Mouse (Mus musculus): ENCODE results near the gene Tchp. TPM values are rescaled to one million over a fixed set of nuclear protein-coding genes. Genes with fewer than 3 reads are reported as not detected.

Tchp gene
- polyA plus RNA-seq, 1 experiment from 2014 or later, result 10.9 TPM

GRCm38 (mm10) chr5:114747521-114747920 lies 40.0 kb downstream of the Tchp start:
- 91% methylated on average over 5 of the region's 5 CpGs for WGBS
- peaks cover 89% of the 10 kb centered on the region for H3K36me3 ChIP-seq (ENCODE audit: control insufficient read depth, insufficient read depth, low read length)

GRCm38 (mm10) chr5:114750325-114750724 lies 42.8 kb downstream of the Tchp start:
- no peak overlapping the region for H3K4me2 ChIP-seq (ENCODE audit: low read depth, low read length)
- H3K27ac ChIP-seq (replicated peaks; ENCODE audit: low read depth, low read length), result no peak overlapping the region
- no peak overlapping the region for H3K4me3 ChIP-seq (ENCODE audit: low read depth, low read length)
- DNase-seq (ENCODE audit: low spot score), result no peak
- ATAC-seq (ENCODE audit: low read depth), result no peak
- H3K9me3 ChIP-seq (ENCODE audit: control insufficient read depth, low read length), result no peaks in the 10 kb centered on the region
- 86% methylated on average over 10 of the region's 10 CpGs for WGBS
- no peaks in the 10 kb centered on the region for H3K27me3 ChIP-seq (replicated peaks; ENCODE audit: control insufficient read depth, insufficient read depth, low read length)
- H3K4me1 ChIP-seq (ENCODE audit: control insufficient read depth, insufficient read depth, low read length), result no peaks in the 10 kb centered on the region
- no peak overlapping the region for H3K9ac ChIP-seq (ENCODE audit: low read depth, low read length)
- peaks cover 88% of the 10 kb centered on the region for H3K36me3 ChIP-seq (ENCODE audit: control insufficient read depth, insufficient read depth, low read length)

More at GRCm38 (mm10) chr5:114747521-114747920, 40.0 kb downstream of the Tchp start:
- Histone ChIP-seq H3K4me1 (ENCODE audit: control insufficient read depth, insufficient read depth, low read length) (no peaks in the 10 kb centered on the region), H3K9ac (ENCODE audit: low read depth, low read length) (no peak overlapping the region), H3K4me3 (ENCODE audit: low read depth, low read length) (no peak overlapping the region), H3K27ac (replicated peaks; ENCODE audit: low read depth, low read length) (no peak overlapping the region), H3K27me3 (replicated peaks; ENCODE audit: control insufficient read depth, insufficient read depth, low read length) (no peaks in the 10 kb centered on the region), H3K9me3 (ENCODE audit: control insufficient read depth, low read length) (no peaks in the 10 kb centered on the region), H3K4me2 (ENCODE audit: low read depth, low read length) (no peak overlapping the region)
- no peak for ATAC-seq (ENCODE audit: low read depth)
- no peak for DNase-seq (ENCODE audit: low spot score)

- H3K27ac ChIP-seq (replicated peaks; ENCODE audit: low read depth, low read length), result no peak overlapping the region
- no peak for ATAC-seq (ENCODE audit: low read depth)
- H3K4me3 ChIP-seq (ENCODE audit: low read depth, low read length), result no peak overlapping the region
- DNase-seq (ENCODE audit: low spot score), result no peak
- peaks cover 91% of the 10 kb centered on the region for H3K36me3 ChIP-seq (ENCODE audit: control insufficient read depth, insufficient read depth, low read length)
- H3K4me1 ChIP-seq (ENCODE audit: control insufficient read depth, insufficient read depth, low read length), result no peaks in the 10 kb centered on the region
- WGBS, result 87% methylated on average over 10 of the region's 10 CpGs
- no peak overlapping the region for H3K9ac ChIP-seq (ENCODE audit: low read depth, low read length)
- no peak overlapping the region for H3K4me2 ChIP-seq (ENCODE audit: low read depth, low read length)
- no peaks in the 10 kb centered on the region for H3K27me3 ChIP-seq (replicated peaks; ENCODE audit: control insufficient read depth, insufficient read depth, low read length)
- no peaks in the 10 kb centered on the region for H3K9me3 ChIP-seq (ENCODE audit: control insufficient read depth, low read length)
These were observed 44.8 kb downstream of the Tchp start for GRCm38 (mm10) chr5:114752397-114752796.

- no peak overlapping the region for H3K9ac ChIP-seq (ENCODE audit: low read depth, low read length)
- no peak for DNase-seq (ENCODE audit: low spot score)
- H3K4me2 ChIP-seq (ENCODE audit: low read depth, low read length), result no peak overlapping the region
- H3K27ac ChIP-seq (replicated peaks; ENCODE audit: low read depth, low read length), result no peak overlapping the region
- no peaks in the 10 kb centered on the region for H3K27me3 ChIP-seq (replicated peaks; ENCODE audit: control insufficient read depth, insufficient read depth, low read length)
- ATAC-seq (ENCODE audit: low read depth), result no peak
- H3K9me3 ChIP-seq (ENCODE audit: control insufficient read depth, low read length), result no peaks in the 10 kb centered on the region
- WGBS, result 90% methylated on average over 12 of the region's 12 CpGs
- peaks cover 85% of the 10 kb centered on the region for H3K36me3 ChIP-seq (ENCODE audit: control insufficient read depth, insufficient read depth, low read length)
- no peak overlapping the region for H3K4me3 ChIP-seq (ENCODE audit: low read depth, low read length)
- no peaks in the 10 kb centered on the region for H3K4me1 ChIP-seq (ENCODE audit: control insufficient read depth, insufficient read depth, low read length)
These were observed 45.8 kb downstream of the Tchp start for GRCm38 (mm10) chr5:114753384-114753783.

GRCm38 (mm10) chr5:114759536-114760090 lies 52.1 kb downstream of the Tchp start:
- ATAC-seq (ENCODE audit: low read depth) (no peak), DNase-seq (ENCODE audit: low spot score) (no peak)
- Histone ChIP-seq H3K4me2 (ENCODE audit: low read depth, low read length) (no peak overlapping the region), H3K9me3 (ENCODE audit: control insufficient read depth, low read length) (no peaks in the 10 kb centered on the region), H3K36me3 (ENCODE audit: control insufficient read depth, insufficient read depth, low read length) (peaks cover 88% of the 10 kb centered on the region), H3K4me1 (ENCODE audit: control insufficient read depth, insufficient read depth, low read length) (no peaks in the 10 kb centered on the region), H3K4me3 (ENCODE audit: low read depth, low read length) (no peak overlapping the region), H3K27ac (replicated peaks; ENCODE audit: low read depth, low read length) (no peak overlapping the region), H3K9ac (ENCODE audit: low read depth, low read length) (no peak overlapping the region), H3K27me3 (replicated peaks; ENCODE audit: control insufficient read depth, insufficient read depth, low read length) (no peaks in the 10 kb centered on the region)
- WGBS, result 92% methylated on average over 5 of the region's 5 CpGs

GRCm38 (mm10) chr5:114761980-114762379 lies 54.4 kb downstream of the Tchp start:
- WGBS, result 82% methylated on average over 8 of the region's 8 CpGs
- DNase-seq (ENCODE audit: low spot score) (no peak), ATAC-seq (ENCODE audit: low read depth) (no peak)
- no peaks in the 10 kb centered on the region for H3K4me1 ChIP-seq (ENCODE audit: control insufficient read depth, insufficient read depth, low read length)
- no peaks in the 10 kb centered on the region for H3K27me3 ChIP-seq (replicated peaks; ENCODE audit: control insufficient read depth, insufficient read depth, low read length)
- no peak overlapping the region for H3K4me3 ChIP-seq (ENCODE audit: low read depth, low read length)
- no peak overlapping the region for H3K9ac ChIP-seq (ENCODE audit: low read depth, low read length)
- peaks cover 84% of the 10 kb centered on the region for H3K36me3 ChIP-seq (ENCODE audit: control insufficient read depth, insufficient read depth, low read length)
- no peak overlapping the region for H3K4me2 ChIP-seq (ENCODE audit: low read depth, low read length)
- no peak overlapping the region for H3K27ac ChIP-seq (replicated peaks; ENCODE audit: low read depth, low read length)
- no peaks in the 10 kb centered on the region for H3K9me3 ChIP-seq (ENCODE audit: control insufficient read depth, low read length)

- Histone ChIP-seq H3K9ac (ENCODE audit: low read depth, low read length) (no peak overlapping the region), H3K4me3 (ENCODE audit: low read depth, low read length) (no peak overlapping the region), H3K36me3 (ENCODE audit: control insufficient read depth, insufficient read depth, low read length) (peaks cover 61% of the 10 kb centered on the region), H3K27ac (replicated peaks; ENCODE audit: low read depth, low read length) (no peak overlapping the region), H3K27me3 (replicated peaks; ENCODE audit: control insufficient read depth, insufficient read depth, low read length) (no peaks in the 10 kb centered on the region), H3K4me1 (ENCODE audit: control insufficient read depth, insufficient read depth, low read length) (no peaks in the 10 kb centered on the region), H3K4me2 (ENCODE audit: low read depth, low read length) (no peak overlapping the region), H3K9me3 (ENCODE audit: control insufficient read depth, low read length) (no peaks in the 10 kb centered on the region)
- 82% methylated on average over 18 of the region's 18 CpGs for WGBS
- peak; percentile 31 for DNase-seq (ENCODE audit: low spot score)
- ATAC-seq (ENCODE audit: low read depth), result peak; percentile 32; the same call in 1 of the 2 replicates
These were observed 57.5 kb downstream of the Tchp start for GRCm38 (mm10) chr5:114764812-114765735.

GRCm38 (mm10) chr5:114766686-114767085 lies 59.1 kb downstream of the Tchp start:
- ATAC-seq (ENCODE audit: low read depth) (no peak), DNase-seq (ENCODE audit: low spot score) (no peak)
- Histone ChIP-seq H3K4me3 (ENCODE audit: low read depth, low read length) (no peak overlapping the region), H3K27me3 (replicated peaks; ENCODE audit: control insufficient read depth, insufficient read depth, low read length) (no peaks in the 10 kb centered on the region), H3K36me3 (ENCODE audit: control insufficient read depth, insufficient read depth, low read length) (peaks cover 46% of the 10 kb centered on the region), H3K4me1 (ENCODE audit: control insufficient read depth, insufficient read depth, low read length) (no peaks in the 10 kb centered on the region), H3K9ac (ENCODE audit: low read depth, low read length) (no peak overlapping the region), H3K27ac (replicated peaks; ENCODE audit: low read depth, low read length) (no peak overlapping the region), H3K9me3 (ENCODE audit: control insufficient read depth, low read length) (no peaks in the 10 kb centered on the region), H3K4me2 (ENCODE audit: low read depth, low read length) (no peak overlapping the region)
- WGBS, result 95% methylated on average over 8 of the region's 8 CpGs

Measured in embryonic facial prominence, embryonic 14.5 days (tissue).